Comparison of ENCODE assay signal across 46 mouse cellular contexts in genomic region chr7:140793541-140793940, GRCm38 (mm10). TPM values are rescaled to one million over a fixed set of nuclear protein-coding genes. Genes with fewer than 3 reads are reported as not detected.
"Had no signal": no experiment of that assay in that cellular context is flagged by ENCODE, and none has a peak within 500 bp of the region (broad histone marks: within the 10 kb centered on the region; RNA-seq: fewer than 3 reads in every experiment).

No protein-coding gene starts in this region.

- ATAC-seq: liver, embryonic 12.5 days; liver, postnatal 0 days; lung, postnatal 0 days; midbrain, embryonic 13.5 days; midbrain, embryonic 15.5 days; midbrain, embryonic 16.5 days had no signal

- H3K9ac ChIP-seq: limb, embryonic 12.5 days; limb, embryonic 13.5 days; limb, embryonic 15.5 days; liver, embryonic 12.5 days; liver, embryonic 13.5 days; liver, embryonic 14.5 days; liver, embryonic 15.5 days; liver, postnatal 0 days; lung, embryonic 14.5 days; lung, embryonic 15.5 days; midbrain, embryonic 12.5 days; midbrain, embryonic 13.5 days; midbrain, embryonic 15.5 days; neural tube, embryonic 12.5 days; neural tube, embryonic 13.5 days had no signal

- H3K27me3 ChIP-seq: limb, embryonic 12.5 days; limb, embryonic 13.5 days; limb, embryonic 15.5 days; liver, embryonic 12.5 days; liver, embryonic 13.5 days; liver, embryonic 15.5 days; lung, embryonic 15.5 days; midbrain, embryonic 12.5 days; midbrain, embryonic 13.5 days; midbrain, embryonic 15.5 days; neural tube, embryonic 12.5 days; neural tube, embryonic 13.5 days had no signal

- H3K4me1 ChIP-seq: limb, embryonic 10.5 days; limb, embryonic 12.5 days; limb, embryonic 13.5 days; limb, embryonic 15.5 days; liver, embryonic 12.5 days; liver, embryonic 13.5 days; liver, embryonic 15.5 days; lung, embryonic 15.5 days; megakaryocyte, embryonic 14.5 days; midbrain, embryonic 10.5 days; midbrain, embryonic 12.5 days; midbrain, embryonic 13.5 days; midbrain, embryonic 15.5 days; neural tube, embryonic 12.5 days; neural tube, embryonic 13.5 days had no signal

- H3K4me2 ChIP-seq: limb, embryonic 12.5 days; limb, embryonic 13.5 days; limb, embryonic 15.5 days; liver, embryonic 12.5 days; liver, embryonic 13.5 days; liver, embryonic 15.5 days; lung, embryonic 14.5 days; lung, embryonic 15.5 days; midbrain, embryonic 11.5 days; midbrain, embryonic 12.5 days; midbrain, embryonic 13.5 days; midbrain, embryonic 15.5 days; neural tube, embryonic 12.5 days; neural tube, embryonic 13.5 days had no signal

- H3K9me3 ChIP-seq: limb, embryonic 10.5 days; limb, embryonic 12.5 days; limb, embryonic 13.5 days; limb, embryonic 15.5 days; liver, embryonic 12.5 days; liver, embryonic 13.5 days; liver, embryonic 15.5 days; lung, embryonic 15.5 days; megakaryocyte, embryonic 14.5 days; midbrain, embryonic 10.5 days; midbrain, embryonic 12.5 days; midbrain, embryonic 15.5 days; neural tube, embryonic 12.5 days; neural tube, embryonic 13.5 days had no signal

- H3K4me3 ChIP-seq: left cerebral cortex, adult 2 months; limb, embryonic 10.5 days; limb, embryonic 12.5 days; limb, embryonic 13.5 days; limb, embryonic 15.5 days; liver, embryonic 12.5 days; liver, embryonic 13.5 days; liver, embryonic 15.5 days; lung, embryonic 15.5 days; megakaryocyte, embryonic 14.5 days; midbrain, embryonic 10.5 days; midbrain, embryonic 12.5 days; midbrain, embryonic 13.5 days; midbrain, embryonic 15.5 days; myocyte; neural tube, embryonic 12.5 days; neural tube, embryonic 13.5 days had no signal

- DNase-seq: left cerebral cortex, postnatal 4 days; liver; liver, embryonic 13.5 days; liver, postnatal 0 days; lung, adult 18-20 months; lung, adult 2 months; lung, embryonic 14.5 days; lung, postnatal 10 days; lung, postnatal 14 days; lung, postnatal 4 days; midbrain, embryonic 14.5 days had no signal

- H3K36me3 ChIP-seq: limb, embryonic 10.5 days; limb, embryonic 12.5 days; limb, embryonic 13.5 days; limb, embryonic 15.5 days; liver, embryonic 12.5 days; liver, embryonic 13.5 days; liver, embryonic 15.5 days; lung, embryonic 15.5 days; midbrain, embryonic 10.5 days; midbrain, embryonic 12.5 days; midbrain, embryonic 13.5 days; midbrain, embryonic 15.5 days; neural tube, embryonic 12.5 days; neural tube, embryonic 13.5 days had no signal

- H3K27ac ChIP-seq: left cerebral cortex, adult 2 months; limb, embryonic 10.5 days; limb, embryonic 12.5 days; limb, embryonic 13.5 days; limb, embryonic 15.5 days; liver, embryonic 12.5 days; liver, embryonic 13.5 days; liver, embryonic 14.5 days; liver, embryonic 15.5 days; lung, embryonic 15.5 days; macrophage; midbrain, embryonic 10.5 days; midbrain, embryonic 12.5 days; midbrain, embryonic 13.5 days; midbrain, embryonic 15.5 days; neural tube, embryonic 12.5 days; neural tube, embryonic 13.5 days had no signal

RNA-seq across cellular contexts. Expression of gene Syce1, which starts 5.9 kb away (rescaled TPM):
- total RNA-seq: left cerebral cortex, postnatal 25 days; megakaryocyte-erythroid progenitor cell, adult 5-6 weeks; monocyte, adult 5-6 weeks had no signal
- polyA plus RNA-seq: liver, postnatal 0 days; lung, embryonic 14.5 days; lung, postnatal 0 days; midbrain, embryonic 10.5 days; myocyte; neural tube, embryonic 11.5 days had no signal

RNA-seq across cellular contexts. Expression of gene Zfp941, which starts 28.4 kb away (rescaled TPM):
- total RNA-seq: monocyte, adult 5-6 weeks had no signal

RNA-seq across cellular contexts. Expression of gene Cyp2e1, which starts 30.0 kb away (rescaled TPM):
- total RNA-seq: left cerebral cortex, adult 2 months; left cerebral cortex, postnatal 10 days; left cerebral cortex, postnatal 14 days; left cerebral cortex, postnatal 25 days; left cerebral cortex, postnatal 36 days; left cerebral cortex, postnatal 4 days; megakaryocyte progenitor cell, adult 5-6 weeks; megakaryocyte, adult 5-6 weeks; megakaryocyte-erythroid progenitor cell, adult 5-6 weeks; midbrain, postnatal 0 days; monocyte, adult 5-6 weeks had no signal
- polyA plus RNA-seq: limb, embryonic 11.5 days; limb, embryonic 12.5 days; limb, embryonic 13.5 days; limb, embryonic 15.5 days; liver, embryonic 12.5 days; lung, embryonic 14.5 days; macrophage; midbrain, embryonic 10.5 days; midbrain, embryonic 11.5 days; midbrain, embryonic 12.5 days; midbrain, embryonic 13.5 days; midbrain, embryonic 14.5 days; midbrain, embryonic 15.5 days; midbrain, embryonic 16.5 days; midbrain, postnatal 0 days; myocyte; neural tube, embryonic 11.5 days; neural tube, embryonic 12.5 days; neural tube, embryonic 13.5 days had no signal

RNA-seq across cellular contexts. Expression of gene Urah, which starts 41.3 kb away (rescaled TPM):
- total RNA-seq: left cerebral cortex, postnatal 4 days; megakaryocyte progenitor cell, adult 5-6 weeks; megakaryocyte, adult 5-6 weeks; megakaryocyte-erythroid progenitor cell, adult 5-6 weeks; monocyte, adult 5-6 weeks had no signal
- polyA plus RNA-seq: macrophage; midbrain, embryonic 11.5 days; midbrain, embryonic 13.5 days; midbrain, embryonic 14.5 days; midbrain, embryonic 15.5 days; midbrain, embryonic 16.5 days; neural tube, embryonic 12.5 days; neural tube, embryonic 13.5 days had no signal

RNA-seq across cellular contexts. Expression of gene Scgb1c1, which starts 51.8 kb away (rescaled TPM):
- total RNA-seq: left cerebral cortex, adult 2 months; left cerebral cortex, adult 8-10 months; left cerebral cortex, postnatal 10 days; left cerebral cortex, postnatal 14 days; left cerebral cortex, postnatal 25 days; left cerebral cortex, postnatal 36 days; left cerebral cortex, postnatal 4 days; megakaryocyte progenitor cell, adult 5-6 weeks; megakaryocyte, adult 5-6 weeks; megakaryocyte-erythroid progenitor cell, adult 5-6 weeks; midbrain, postnatal 0 days; monocyte, adult 5-6 weeks had no signal
- polyA plus RNA-seq: limb, embryonic 10.5 days; limb, embryonic 11.5 days; limb, embryonic 12.5 days; limb, embryonic 13.5 days; limb, embryonic 14.5 days; limb, embryonic 15.5 days; liver, embryonic 12.5 days; liver, embryonic 13.5 days; liver, embryonic 14.5 days; liver, embryonic 15.5 days; liver, embryonic 16.5 days; liver, postnatal 0 days; lung, embryonic 14.5 days; lung, embryonic 15.5 days; macrophage; midbrain, embryonic 10.5 days; midbrain, embryonic 11.5 days; midbrain, embryonic 12.5 days; midbrain, embryonic 13.5 days; midbrain, embryonic 14.5 days; midbrain, embryonic 15.5 days; midbrain, embryonic 16.5 days; midbrain, postnatal 0 days; myocyte; neural tube, embryonic 11.5 days; neural tube, embryonic 12.5 days; neural tube, embryonic 13.5 days had no signal
